Mouse (Mus musculus): ENCODE results near the gene Lipa. TPM values are rescaled to one million over a fixed set of nuclear protein-coding genes. Genes with fewer than 3 reads are reported as not detected.

Gene Lipa
- total RNA-seq, 2 experiments from 2014 or later, result 26.9 to 28.6 TPM

GRCm38 (mm10) chr19:34526321-34526923, 852 bp downstream of the Lipa start:
- DNase-seq, result peak in 1 of 2 experiments; percentile 12
- intact Hi-C loops (cut with DNase I), result no loop called here

DNA sequence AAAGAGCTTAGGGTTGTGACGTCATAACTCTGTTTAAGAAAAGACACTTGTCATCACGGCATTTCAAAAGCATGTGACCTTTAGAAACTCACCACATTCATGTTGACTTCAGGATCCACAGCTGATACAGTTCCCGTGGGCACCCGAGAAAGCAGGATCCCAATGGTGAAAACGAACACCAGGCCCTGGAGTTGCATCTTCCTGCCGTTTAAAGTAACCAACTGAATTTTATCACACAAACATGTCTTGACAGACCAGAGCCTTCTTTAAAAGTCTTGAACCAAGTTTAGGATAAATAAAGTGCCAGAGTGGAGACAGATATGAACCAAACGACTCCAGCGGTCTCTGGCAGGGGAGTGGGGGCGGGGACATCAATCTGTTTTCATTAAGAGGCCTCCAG, 2.6 kb downstream of the Lipa start:
- intact Hi-C loops (cut with DNase I), result no loop called here

DNA sequence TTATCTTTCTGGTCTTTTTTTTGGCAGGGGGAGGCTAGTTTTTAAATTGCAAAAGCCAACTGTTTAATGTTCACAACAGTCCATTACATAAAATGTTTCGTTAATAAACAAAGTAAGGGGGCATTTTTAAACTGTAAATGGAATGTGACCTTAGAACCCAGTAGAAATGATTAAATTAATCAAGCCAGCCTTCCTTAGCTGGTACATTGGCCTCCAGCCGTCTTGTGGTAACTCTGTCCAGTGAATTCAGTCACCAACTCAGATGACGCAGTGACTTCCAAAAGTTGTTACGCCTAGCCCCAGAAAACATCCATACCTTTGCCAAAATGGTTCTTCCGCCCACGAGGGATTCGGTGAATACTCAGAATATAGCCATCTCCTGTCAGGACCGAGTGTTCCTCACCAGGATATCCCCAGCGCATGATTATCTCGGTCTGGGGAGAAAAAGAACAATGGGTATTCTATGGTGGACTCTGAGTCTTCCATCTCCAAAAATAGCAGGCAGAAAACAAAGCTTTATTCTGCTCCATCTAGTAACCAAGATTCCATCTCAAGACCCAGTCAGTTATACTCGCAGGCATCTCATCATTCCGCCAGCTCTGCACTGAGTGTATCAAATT, 4.1 kb downstream of the Lipa start:
- intact Hi-C loops (cut with DNase I), result no loop called here
- no peak for DNase-seq

More for the DNA sequence above, 2.6 kb downstream of the Lipa start:
- no peak for DNase-seq

- no peak for DNase-seq
- intact Hi-C loops (cut with DNase I), result no loop called here
These were observed 5.3 kb downstream of the Lipa start for GRCm38 (mm10) chr19:34521978-34522377.

DNA sequence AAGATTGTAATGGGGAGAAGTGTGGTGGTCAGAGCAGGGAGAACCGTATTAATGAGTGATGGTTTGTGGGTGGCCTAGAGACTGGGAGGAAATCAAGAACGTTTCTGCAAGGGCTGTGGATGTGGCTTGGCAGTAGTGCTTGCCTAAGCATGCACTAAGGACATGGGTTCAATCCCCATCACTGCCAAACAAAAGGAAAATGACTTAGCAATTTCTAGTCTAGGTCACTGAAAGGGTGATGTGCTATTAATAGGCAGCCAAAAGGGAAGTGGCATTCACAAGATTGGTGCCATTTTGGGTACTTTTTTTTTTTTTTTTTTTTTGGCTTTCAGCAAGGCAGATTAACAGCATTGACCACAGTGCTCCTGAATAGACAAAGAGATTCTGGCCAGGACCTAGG, 5.9 kb downstream of the Lipa start:
- intact Hi-C loops (cut with DNase I), result no loop called here
- DNase-seq, result no peak

GRCm38 (mm10) chr19:34520051-34520450, 7.2 kb downstream of the Lipa start:
- intact Hi-C loops (cut with DNase I), result no loop called here
- DNase-seq, result no peak

DNA sequence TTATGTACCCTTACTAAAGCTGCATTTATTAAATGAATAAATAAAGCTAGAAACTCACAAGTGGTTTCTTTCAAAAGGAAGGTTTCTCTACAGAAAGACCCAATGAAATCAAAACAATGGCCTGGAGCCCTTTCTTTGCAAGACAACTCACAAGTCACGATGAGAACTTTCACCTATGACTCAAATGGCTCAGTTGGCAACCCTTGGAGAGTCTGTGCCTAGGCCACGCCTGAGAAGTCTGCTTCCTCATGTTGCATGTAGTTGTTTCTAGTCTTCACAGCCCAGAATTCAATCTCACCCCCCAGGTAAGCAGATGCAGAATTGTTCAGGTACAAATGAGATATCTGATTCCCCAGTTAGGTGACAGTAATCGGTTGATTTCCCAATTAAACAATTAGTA, 7.6 kb downstream of the Lipa start:
- intact Hi-C loops (cut with DNase I), result no loop called here
- no peak for DNase-seq

GRCm38 (mm10) chr19:34518786-34519185, 8.5 kb downstream of the Lipa start:
- intact Hi-C loops (cut with DNase I), result no loop called here
- DNase-seq, result no peak

DNA sequence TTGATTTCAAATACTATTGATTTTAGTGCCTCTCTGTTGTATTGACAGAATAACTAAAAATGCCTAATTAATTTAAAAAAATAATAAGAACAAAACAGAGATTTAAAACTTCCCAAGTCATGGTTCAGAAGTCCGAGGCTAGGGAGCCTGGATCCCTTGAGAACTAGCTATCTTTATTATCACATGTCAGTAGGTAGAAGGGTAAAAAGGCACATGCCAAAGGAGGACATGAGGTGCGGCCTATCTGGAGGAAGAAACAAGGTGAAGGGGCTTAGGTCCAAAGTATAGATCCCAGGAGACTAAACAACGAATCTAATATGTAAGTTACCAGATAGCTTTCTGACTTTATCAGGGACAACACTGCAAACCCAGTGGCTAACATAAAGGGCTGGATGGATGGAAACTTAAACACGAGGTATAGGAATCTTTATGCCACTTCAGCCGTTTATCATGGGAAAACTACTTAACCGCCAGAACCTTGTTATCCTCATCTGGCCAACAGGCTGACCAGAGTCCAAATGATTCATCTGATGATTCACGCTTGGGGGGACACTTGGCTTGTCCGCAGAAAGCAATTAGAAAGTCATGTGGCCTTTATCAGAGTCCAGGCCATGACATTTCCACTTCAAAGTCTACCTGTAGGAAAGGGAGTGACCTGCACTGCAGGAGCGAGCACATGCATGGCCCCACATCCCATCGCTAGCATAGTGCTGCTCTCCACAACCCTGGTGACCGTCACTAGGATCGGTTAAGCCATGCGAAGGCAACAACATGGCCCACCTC, 9.3 kb downstream of the Lipa start:
- no peak for DNase-seq
- intact Hi-C loops (cut with DNase I), result no loop called here

DNA sequence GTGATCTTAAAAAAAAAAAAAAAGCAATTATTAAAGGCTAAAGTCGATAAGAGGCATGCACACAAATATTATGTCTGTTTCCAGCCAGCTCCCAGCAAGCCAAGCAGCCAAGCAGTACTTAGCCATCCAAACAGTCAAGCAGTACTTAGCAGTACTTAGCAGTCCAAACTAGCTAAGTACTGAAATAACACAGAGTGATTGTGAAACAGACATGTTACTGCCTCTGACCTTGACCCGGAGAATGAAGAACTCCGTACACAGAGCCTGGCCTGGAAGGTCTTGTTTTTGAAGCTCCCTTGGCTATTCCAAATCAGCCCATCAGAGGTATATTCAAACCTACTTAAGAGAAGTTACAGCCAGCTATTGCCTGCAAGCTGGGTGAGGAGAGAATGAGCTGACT, 10.1 kb downstream of the Lipa start:
- intact Hi-C loops (cut with DNase I), result no loop called here
- no peak for DNase-seq

GRCm38 (mm10) chr19:34516346-34516745, 10.9 kb downstream of the Lipa start:
- DNase-seq, result no peak
- intact Hi-C loops (cut with DNase I), result no loop called here

GRCm38 (mm10) chr19:34515681-34516080, 11.6 kb downstream of the Lipa start:
- DNase-seq, result peak in 1 of 2 experiments; percentile 9
- intact Hi-C loops (cut with DNase I), result no loop called here

DNA sequence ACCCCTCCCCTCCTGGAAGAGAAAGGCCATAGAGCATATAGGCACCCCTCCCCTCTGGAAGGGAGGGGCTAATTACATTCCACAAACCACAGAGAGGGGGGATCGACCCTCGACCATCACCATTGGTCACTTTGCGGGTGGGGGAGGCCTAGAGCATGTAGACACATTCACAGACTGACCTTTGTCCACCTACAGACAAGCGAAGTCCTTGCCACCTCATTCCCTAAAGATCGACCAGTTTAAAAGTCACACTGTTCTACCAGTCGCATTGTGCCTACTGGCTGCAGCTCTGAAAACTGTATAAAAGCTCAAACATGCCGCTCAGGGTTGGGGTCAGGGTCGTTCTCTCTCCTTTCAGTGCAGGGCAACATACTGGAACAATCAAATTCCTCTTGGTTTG, 15.7 kb downstream of the Lipa start:
- intact Hi-C loops (cut with DNase I), result no loop called here
- no peak for DNase-seq

DNA sequence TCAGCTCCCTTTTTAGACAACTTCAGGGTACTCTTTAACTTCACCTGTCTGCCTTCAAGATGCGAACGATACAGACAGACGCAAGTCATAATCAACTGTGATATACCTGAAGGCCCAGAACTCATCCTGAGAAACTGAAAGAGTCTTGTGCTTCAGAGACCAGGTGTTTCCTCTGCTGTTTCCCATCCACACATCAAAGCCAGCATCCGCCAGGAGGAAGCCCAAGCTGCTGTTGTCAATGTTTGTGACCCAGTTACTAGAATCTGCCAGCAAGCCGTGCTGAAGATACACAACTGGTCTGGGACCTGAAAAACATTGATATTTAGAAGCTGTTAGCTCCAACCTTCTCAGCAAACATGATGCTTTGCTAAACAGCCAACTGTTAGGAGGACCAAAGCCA, 16.6 kb downstream of the Lipa start:
- DNase-seq, result peak in 1 of 2 experiments; percentile 13
- intact Hi-C loops (cut with DNase I), result no loop called here

DNA sequence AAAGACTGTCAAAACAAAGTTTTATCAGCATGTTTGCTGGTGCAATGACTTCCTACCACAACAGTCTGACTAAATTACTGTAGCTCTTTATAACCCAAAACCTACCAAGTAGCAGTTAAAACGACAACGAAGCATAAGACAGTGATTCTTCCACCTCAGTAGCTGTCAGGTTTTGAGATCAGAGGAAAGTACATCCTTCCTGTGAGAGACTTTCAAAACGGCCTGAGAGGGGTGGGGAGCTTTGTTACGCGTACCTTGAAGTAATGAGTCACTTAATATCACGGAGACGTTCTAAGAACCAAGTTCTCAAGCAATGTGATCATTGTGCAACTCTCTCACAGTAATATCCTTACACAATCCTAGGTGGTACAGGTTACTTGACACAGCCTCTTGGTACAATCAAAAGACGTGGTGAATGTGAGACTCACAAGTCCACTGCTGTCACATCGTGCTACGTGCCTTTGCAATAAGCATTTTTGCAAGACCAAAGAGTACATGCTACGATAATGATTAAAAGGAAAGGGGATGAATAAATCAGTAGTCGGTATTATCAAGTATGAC, 22.0 kb downstream of the Lipa start:
- intact Hi-C loops (cut with DNase I), result no loop called here
- DNase-seq, result no peak

DNA sequence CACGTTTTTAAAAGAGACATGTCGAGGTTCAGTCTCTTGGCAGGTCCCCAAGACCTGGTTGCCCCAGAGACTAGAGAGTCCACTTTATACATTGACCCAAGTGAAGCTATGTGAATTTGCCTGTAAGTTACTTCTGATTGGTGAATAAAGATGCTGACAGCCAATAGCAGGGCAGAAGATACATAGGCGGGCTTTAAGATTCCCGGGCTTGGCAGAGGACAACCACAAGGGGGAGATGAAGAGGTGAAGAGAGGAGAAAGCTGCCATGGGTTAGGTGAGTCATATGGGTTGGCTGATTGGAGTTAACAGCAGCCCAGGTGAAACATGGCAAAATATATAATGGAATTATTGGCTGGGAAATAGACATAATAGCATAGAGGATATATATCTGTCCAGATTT, 26.5 kb downstream of the Lipa start:
- DNase-seq, result peak; percentile 56 to 68
- intact Hi-C loops (cut with DNase I), result loop anchor here (2.0 to 5.0 kb wide), 2 partner anchors 47 to 136 kb away; no protein-coding TSS in a partner anchor

- no peak for DNase-seq
- intact Hi-C loops (cut with DNase I), result no loop called here
These were observed 30.9 kb downstream of the Lipa start for GRCm38 (mm10) chr19:34496353-34496752.

DNA sequence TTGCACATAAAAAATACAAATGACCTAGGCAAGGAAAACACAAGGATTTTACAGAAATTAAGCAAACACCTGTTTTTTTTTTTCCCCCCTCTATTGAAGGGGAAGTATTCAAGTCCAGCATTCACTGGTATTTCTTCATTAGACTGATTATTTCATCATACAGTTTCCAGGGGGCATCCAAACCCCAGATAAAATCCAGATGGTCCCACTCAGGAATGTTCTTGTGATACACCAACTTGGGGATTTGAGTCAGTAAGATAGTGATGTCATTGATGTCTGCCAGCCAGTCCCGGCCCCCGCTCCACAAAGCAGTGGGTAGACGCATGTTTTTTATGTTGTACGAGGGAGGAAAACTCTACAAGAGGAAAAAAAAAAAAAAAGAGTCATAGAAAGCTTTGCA, 33.4 kb downstream of the Lipa start:
- no peak for DNase-seq
- intact Hi-C loops (cut with DNase I), result no loop called here

DNA sequence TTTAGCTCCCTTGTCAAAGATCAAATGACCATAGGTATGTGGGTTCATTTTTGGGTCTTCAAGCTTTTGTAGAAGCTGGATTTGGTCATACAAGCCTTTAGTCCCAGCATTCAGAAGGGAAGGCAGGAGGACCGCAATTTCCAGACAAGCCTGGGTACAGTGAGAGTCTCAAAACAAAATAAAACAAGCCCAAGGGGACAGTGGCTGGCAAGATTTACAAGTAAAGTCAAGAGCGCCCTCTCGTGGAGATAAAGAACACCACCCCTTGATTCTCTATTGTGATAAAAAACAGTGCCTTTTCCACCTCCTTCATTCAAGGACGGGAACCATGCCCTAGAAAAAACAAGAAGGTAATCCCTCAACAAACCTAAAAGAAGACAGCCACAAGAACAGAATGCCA, 43.7 kb downstream of the Lipa start:
- intact Hi-C loops (cut with DNase I), result loop anchor here (1.0 to 2.0 kb wide), 2 partner anchors 149 to 239 kb away; no protein-coding TSS in a partner anchor
- DNase-seq, result peak; percentile 33 to 70

GRCm38 (mm10) chr19:34474991-34475971, 52.0 kb downstream of the Lipa start, which contains the start of gene Ch25h:
TSS of gene Ch25h (minus strand) at chr19:34475164.
- intact Hi-C loops (cut with DNase I), result loop anchor here (5.0 kb wide), 1 partner anchor 38 kb away; no protein-coding TSS in a partner anchor
- peak; percentile 54 to 64 for DNase-seq
